Mouse (Mus musculus): ENCODE results near the gene Ankrd61. TPM values are rescaled to one million over a fixed set of nuclear protein-coding genes. Genes with fewer than 3 reads are reported as not detected.

The Ankrd61 gene
- total and polyA plus RNA-seq, 3 experiments = 0.19 to 0.64 TPM; not detected in 1

DNA sequence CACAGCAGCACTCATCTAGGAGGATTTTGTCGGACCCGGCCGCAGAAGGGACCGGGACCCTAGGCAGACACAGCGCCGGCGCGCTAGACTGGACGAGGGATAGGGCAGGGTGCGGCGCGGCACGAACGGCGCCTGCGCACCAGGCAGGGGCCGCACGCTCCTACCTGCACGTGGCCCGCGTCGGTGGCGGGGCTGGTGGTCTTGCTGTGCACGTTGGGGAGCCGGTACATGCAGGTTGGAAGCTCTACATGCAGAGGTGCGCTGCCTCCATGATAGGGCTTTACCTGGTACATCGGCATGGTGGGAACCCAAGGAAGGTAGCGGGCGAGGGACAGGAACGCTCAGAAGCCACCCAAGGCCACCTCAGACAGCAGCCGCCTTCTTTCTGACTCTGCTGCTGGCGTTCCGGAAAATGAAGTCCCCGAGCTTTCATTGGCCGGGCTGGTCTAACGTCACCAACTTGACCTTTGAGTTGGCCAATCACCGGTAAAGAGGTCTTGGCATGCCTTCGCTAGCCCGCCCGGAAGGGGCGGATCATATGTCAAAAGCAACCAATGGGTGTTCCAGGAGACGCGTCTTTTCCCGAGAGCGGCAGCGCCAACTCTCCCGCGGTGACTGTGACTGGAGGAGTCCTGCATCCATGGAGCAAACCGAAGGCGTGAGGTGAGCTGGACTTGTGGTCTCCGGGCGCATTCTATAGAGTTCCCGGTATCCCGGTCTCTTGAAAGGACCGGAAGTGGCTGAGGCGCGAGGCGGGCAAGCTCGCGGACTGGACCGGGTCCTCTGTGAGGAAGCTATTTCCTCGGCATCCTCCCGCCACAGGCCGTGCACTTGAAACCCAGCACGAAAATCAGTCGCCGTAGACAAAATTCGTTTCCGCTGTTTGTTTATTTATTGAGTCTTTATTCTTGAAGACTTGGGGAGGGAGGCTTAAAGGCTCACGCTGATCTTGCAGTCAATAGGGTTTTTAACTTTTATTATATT is 12.2 kb upstream of the Ankrd61 start, which contains the start of the genes Aimp2 and Pms2 (continued):
- TF ChIP-seq USF1 (IDR thresholded peaks at IDR 0.05; ENCODE audit: low read depth, low read length) (peak; percentile 69), E2F4 (IDR thresholded peaks at IDR 0.05; ENCODE audit: borderline replicate concordance, low read depth, low read length) (peak; percentile 85), CHD1 (IDR thresholded peaks at IDR 0.05; ENCODE audit: low read depth, low read length) (no peak), MEF2A (IDR thresholded peaks at IDR 0.05; ENCODE audit: extremely low read depth, insufficient replicate concordance, low read depth, low read length, poor library complexity, severe bottlenecking) (no peak), ZC3H11A (IDR thresholded peaks at IDR 0.05; ENCODE audit: low read depth, low read length) (no peak), MYB (IDR thresholded peaks at IDR 0.05; ENCODE audit: low read depth, low read length) (no peak), TCF12 (IDR thresholded peaks at IDR 0.05; ENCODE audit: low read depth, low read length) (peak; percentile 25; the same call in 1 of the 2 replicates), RAD21 (IDR thresholded peaks at IDR 0.05; ENCODE audit: low read depth, low read length) (no peak), NRF1 (IDR thresholded peaks at IDR 0.05; ENCODE audit: insufficient read depth, low read depth, low read length, poor library complexity, severe bottlenecking) (peak; percentile 80), TBP (IDR thresholded peaks at IDR 0.05; ENCODE audit: low read depth, low read length) (peak; percentile 83), KAT2A (conservative IDR thresholded peaks at IDR 0.05; ENCODE audit: low read depth, low read length) (peak; percentile 82), ETS1 (IDR thresholded peaks at IDR 0.05; ENCODE audit: low read depth, low read length) (0 out of 2 replicates have a peak, but pooled peaks have one; percentile 9), NELFE (IDR thresholded peaks at IDR 0.05; ENCODE audit: low read depth, low read length) (peak; percentile 94), ELF1 (IDR thresholded peaks at IDR 0.05; ENCODE audit: low read depth, low read length) (peak; percentile 85), CTCF (IDR thresholded peaks at IDR 0.05 in 2 of 3, conservative IDR thresholded peaks at IDR 0.05 in 1 of 3; ENCODE audit: control insufficient read depth in 1 of 3, insufficient read depth in 1 of 3, low read depth in 2 of 3, low read length in 3 of 3, poor library complexity in 1 of 3, severe bottlenecking in 1 of 3) (0 out of 6 replicates have a peak, but pooled peaks of 1 of the 3 experiments have one; percentile 0), USF2 (IDR thresholded peaks at IDR 0.05; ENCODE audit: borderline replicate concordance in 1 of 2, insufficient read depth in 1 of 2, low read depth in 1 of 2, low read length in 2 of 2) (no peak), GABPA (IDR thresholded peaks at IDR 0.05; ENCODE audit: low read depth, low read length) (no peak)

DNA sequence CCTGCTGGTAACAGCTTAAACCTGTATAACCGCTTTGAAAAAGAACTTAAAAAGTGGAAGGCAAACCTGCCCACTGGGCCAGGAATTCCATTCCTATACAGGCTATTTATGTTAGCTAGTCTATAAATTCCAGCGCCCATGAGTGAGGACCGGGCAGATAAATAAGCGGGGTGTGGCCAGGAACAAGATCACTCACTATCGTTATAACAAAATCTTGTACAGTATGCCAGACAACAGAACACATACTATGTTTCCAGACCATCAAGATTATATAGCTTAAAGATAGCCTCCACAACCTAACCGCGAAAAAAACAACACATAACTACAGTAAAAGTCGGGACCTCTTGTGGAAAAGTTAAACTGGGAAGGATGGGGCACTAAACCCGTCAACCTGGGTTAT is 11.4 kb upstream of the Ankrd61 start:
- peak overlapping the region; percentile 82 for H3K27ac ChIP-seq (ENCODE audit: control insufficient read depth, low read depth, low read length)
- peak; percentile 67 for DNase-seq (ENCODE audit: low read depth, low spot score)
- H3K9me3 ChIP-seq (replicated peaks; ENCODE audit: insufficient read depth, low read length) = no peaks in the 10 kb centered on the region
- H3K9ac ChIP-seq (ENCODE audit: control insufficient read depth, low read depth, low read length, poor library complexity, severe bottlenecking) = peak overlapping the region; percentile 95
- peaks cover 36% of the 10 kb centered on the region for H3K79me2 ChIP-seq (ENCODE audit: control insufficient read depth, insufficient read depth, low read length, poor library complexity)
- TF ChIP-seq GATA1 (IDR thresholded peaks at IDR 0.05; ENCODE audit: low read depth, low read length) = 0 out of 2 replicates have a peak, but pooled peaks have one; percentile 2
- TF ChIP-seq GABPA (IDR thresholded peaks at IDR 0.05; ENCODE audit: low read depth, low read length) = no peak
- no peak for TF ChIP-seq ZNF384 (IDR thresholded peaks at IDR 0.05; ENCODE audit: low read depth, low read length)
- TF ChIP-seq MXI1 (IDR thresholded peaks at IDR 0.05; ENCODE audit: low read depth, low read length) = no peak
- H3K36me3 ChIP-seq (ENCODE audit: control insufficient read depth in 1 of 2, insufficient read depth in 2 of 2, low read length in 2 of 2) = peaks cover 2 to 13% of the 10 kb centered on the region in 2 experiments
- peaks cover 0 to 15% of the 10 kb centered on the region in 2 experiments; a peak in 3 of 4 replicates for H3K4me1 ChIP-seq (ENCODE audit: control insufficient read depth in 1 of 2, insufficient read depth in 2 of 2, low read length in 2 of 2)
- no peaks in the 10 kb centered on the region for H3K27me3 ChIP-seq (ENCODE audit: control insufficient read depth in 1 of 2, insufficient read depth in 2 of 2, low read length in 2 of 2)
- H3K4me3 ChIP-seq (ENCODE audit: control insufficient read depth in 1 of 2, insufficient read depth in 1 of 2, low read depth in 2 of 2, low read length in 2 of 2) = peak overlapping the region; percentile 85 to 87

Data from MEL (cell line).